Mouse (Mus musculus): ENCODE results near the gene Rexo1.
"Not testable (repeated sequence)": the region's sequence is repeated elsewhere in the genome, so short reads cannot be mapped to it uniquely, and the experiment has no call there.

Gene Rexo1

GRCm38 (mm10) chr10:80561116-80561944, at the start of gene Rexo1:
Gene Rexo1 (minus strand): TSS chr10:80561560.
- DNase-seq (ENCODE audit: low spot score): peak; percentile 91

- DNase-seq (ENCODE audit: low spot score): peak; percentile 30
Measured at GRCm38 (mm10) chr10:80611024-80611423, 49.7 kb upstream of the Rexo1 start.

GRCm38 (mm10) chr10:80610116-80610785, 48.9 kb upstream of the Rexo1 start:
- DNase-seq (ENCODE audit: low spot score): no peak

GRCm38 (mm10) chr10:80609269-80609924, 48.0 kb upstream of the Rexo1 start:
- no peak for DNase-seq (ENCODE audit: low spot score)

GRCm38 (mm10) chr10:80608435-80608834, 47.1 kb upstream of the Rexo1 start:
- no peak for DNase-seq (ENCODE audit: low spot score)

GRCm38 (mm10) chr10:80606737-80607350, 45.5 kb upstream of the Rexo1 start:
- DNase-seq (ENCODE audit: low spot score): no peak

- no peak for DNase-seq (ENCODE audit: low spot score)
Measured at GRCm38 (mm10) chr10:80606306-80606705, 44.9 kb upstream of the Rexo1 start.

- not testable (repeated sequence) for DNase-seq (ENCODE audit: low spot score)
Measured at GRCm38 (mm10) chr10:80605721-80606120, 44.4 kb upstream of the Rexo1 start, which contains the start of gene Gm49322. Gene Gm49322 (plus strand): TSS chr10:80606021.

- DNase-seq (ENCODE audit: low spot score): no peak
Measured at GRCm38 (mm10) chr10:80604988-80605387, 43.6 kb upstream of the Rexo1 start.

GRCm38 (mm10) chr10:80604001-80604509, 42.7 kb upstream of the Rexo1 start:
- DNase-seq (ENCODE audit: low spot score): no peak

- no peak for DNase-seq (ENCODE audit: low spot score)
Measured at GRCm38 (mm10) chr10:80603364-80603763, 42.0 kb upstream of the Rexo1 start.

- DNase-seq (ENCODE audit: low spot score): peak; percentile 91
Measured at GRCm38 (mm10) chr10:80602698-80603325, 41.5 kb upstream of the Rexo1 start, which contains the start of the genes Scamp4 and Adat3. Gene Scamp4 (plus strand): TSS chr10:80602872. Gene Adat3 (plus strand): TSS chr10:80602880.

GRCm38 (mm10) chr10:80596318-80596717, 35.0 kb upstream of the Rexo1 start:
- no peak for DNase-seq (ENCODE audit: low spot score)

- DNase-seq (ENCODE audit: low spot score): peak; percentile 89
Measured at GRCm38 (mm10) chr10:80589879-80590854, 28.8 kb upstream of the Rexo1 start, which contains the start of gene Abhd17a. Gene Abhd17a (minus strand): TSS chr10:80590341.

GRCm38 (mm10) chr10:80589127-80589878, 27.9 kb upstream of the Rexo1 start:
- DNase-seq (ENCODE audit: low spot score): no peak

- DNase-seq (ENCODE audit: low spot score): no peak
Measured at GRCm38 (mm10) chr10:80587305-80587657, 25.9 kb upstream of the Rexo1 start.

- no peak for DNase-seq (ENCODE audit: low spot score)
Measured at GRCm38 (mm10) chr10:80586407-80587304, 25.3 kb upstream of the Rexo1 start.

GRCm38 (mm10) chr10:80585581-80585980, 24.2 kb upstream of the Rexo1 start:
- no peak for DNase-seq (ENCODE audit: low spot score)

All from urinary bladder, postnatal 25 days (tissue).